Mouse (Mus musculus): ENCODE measurements around the gene Shank2. TPM values are rescaled to one million over a fixed set of nuclear protein-coding genes. Genes with fewer than 3 reads are reported as not detected.
A peak's percentile ranks its signal among the peaks of the same experiment; 100 is the strongest.

Gene Shank2
- total RNA-seq, 2 experiments from 2014 or later = 0.20 to 0.41 TPM

GRCm38 (mm10) chr7:144170272-144170671, 168.5 kb downstream of the Shank2 start:
- peak; percentile 45 to 58 for DNase-seq

GRCm38 (mm10) chr7:144170686-144171085, 169.0 kb downstream of the Shank2 start:
- peak; percentile 9 to 22 for DNase-seq

- DNase-seq = no peak
Observed at GRCm38 (mm10) chr7:144173869-144174268, 172.1 kb downstream of the Shank2 start.

GRCm38 (mm10) chr7:144174329-144174728, 172.6 kb downstream of the Shank2 start:
- no peak for DNase-seq

- no peak for DNase-seq
Observed at GRCm38 (mm10) chr7:144175025-144175424, 173.3 kb downstream of the Shank2 start.

- DNase-seq = no peak
Observed at GRCm38 (mm10) chr7:144175481-144176233, 173.9 kb downstream of the Shank2 start.

- DNase-seq = no peak
Observed at GRCm38 (mm10) chr7:144176234-144176730, 174.6 kb downstream of the Shank2 start.

- DNase-seq = no peak
Observed at GRCm38 (mm10) chr7:144179436-144179835, 177.7 kb downstream of the Shank2 start.

- DNase-seq = peak; percentile 30 to 61
Observed at GRCm38 (mm10) chr7:144180885-144181284, 179.2 kb downstream of the Shank2 start.

GRCm38 (mm10) chr7:144187869-144188430, 186.2 kb downstream of the Shank2 start:
- no peak for DNase-seq

- DNase-seq = peak; percentile 16 to 20
Observed at GRCm38 (mm10) chr7:144189446-144189845, 187.7 kb downstream of the Shank2 start.

- DNase-seq = no peak
Observed at GRCm38 (mm10) chr7:144198491-144198890, 196.8 kb downstream of the Shank2 start.

- no peak for DNase-seq
Observed at GRCm38 (mm10) chr7:144202017-144202682, 200.4 kb downstream of the Shank2 start.

- DNase-seq = no peak
Observed at GRCm38 (mm10) chr7:144204290-144204689, 202.6 kb downstream of the Shank2 start.

- no peak for DNase-seq
Observed at GRCm38 (mm10) chr7:144205161-144205560, 203.4 kb downstream of the Shank2 start.

- no peak for DNase-seq
Observed at GRCm38 (mm10) chr7:144205837-144206236, 204.1 kb downstream of the Shank2 start.

GRCm38 (mm10) chr7:144206254-144206653, 204.5 kb downstream of the Shank2 start:
- no peak for DNase-seq

- peak in 1 of 2 experiments; percentile 2 for DNase-seq
Observed at GRCm38 (mm10) chr7:144207100-144207499, 205.4 kb downstream of the Shank2 start.

GRCm38 (mm10) chr7:144207849-144208248, 206.1 kb downstream of the Shank2 start:
- DNase-seq = peak; percentile 82 to 91

- no peak for DNase-seq
Observed at GRCm38 (mm10) chr7:144208628-144209027, 206.9 kb downstream of the Shank2 start.

- no peak for DNase-seq
Observed at GRCm38 (mm10) chr7:144210526-144210925, 208.8 kb downstream of the Shank2 start.

- DNase-seq = no peak
Observed at GRCm38 (mm10) chr7:144212694-144213093, 211.0 kb downstream of the Shank2 start.

GRCm38 (mm10) chr7:144217192-144217591, 215.5 kb downstream of the Shank2 start:
- peak; percentile 62 to 72 for DNase-seq

Measured in heart, adult 18-20 months (tissue).